Mouse (Mus musculus): ENCODE measurements at regions not wholly inside any gene's neighbourhood (a gene's known extent, or its start where the extent isn't known, plus 50 kb on each side); places are given as distances from the start of the nearest gene placed in this dataset.

GRCm38 (mm10) chr13:31393421-31394215 is 162.3 kb upstream of the Foxq1 start:
- TF ChIP-seq TCF12 (IDR thresholded peaks at IDR 0.05; ENCODE audit: insufficient read depth, poor library complexity, severe bottlenecking) (no peak), REST (IDR thresholded peaks at IDR 0.05; ENCODE audit: insufficient read depth, insufficient read length) (no peak), SRF (IDR thresholded peaks at IDR 0.05; ENCODE audit: control insufficient read depth, insufficient read length, low read depth) (no peak), USF1 (IDR thresholded peaks at IDR 0.05; ENCODE audit: low read depth) (no peak), E2F4 (IDR thresholded peaks at IDR 0.05; ENCODE audit: insufficient read depth) (no peak), MYOD1 (IDR thresholded peaks at IDR 0.05; ENCODE audit: control insufficient read depth in 1 of 3, insufficient read length in 2 of 3, low read depth in 2 of 3) (no peak), MAX (IDR thresholded peaks at IDR 0.05; ENCODE audit: low read depth) (no peak), MYOG (IDR thresholded peaks at IDR 0.05; ENCODE audit: control insufficient read depth in 1 of 3, insufficient read depth in 1 of 3, insufficient read length in 2 of 3, low read depth in 2 of 3) (no peak), TCF3 (IDR thresholded peaks at IDR 0.05; ENCODE audit: insufficient read length, low read depth) (no peak), POLR2AphosphoS2 (IDR thresholded peaks at IDR 0.05; ENCODE audit: insufficient read length, low read depth) (no peak), POLR2A (IDR thresholded peaks at IDR 0.05; ENCODE audit: insufficient read length, low read depth) (no peak), CEBPB (IDR thresholded peaks at IDR 0.05; ENCODE audit: insufficient read depth, poor library complexity, severe bottlenecking) (no peak)
- H3K36me3 ChIP-seq (ENCODE audit: control insufficient read depth, insufficient read depth), result no peaks in the 10 kb centered on the region
- H3ac ChIP-seq (ENCODE audit: control insufficient read depth, insufficient read length), result no peak overlapping the region
- H3K27me3 ChIP-seq (ENCODE audit: control insufficient read depth, insufficient read depth, insufficient read length), result no peaks in the 10 kb centered on the region
- H3K79me2 ChIP-seq (ENCODE audit: control insufficient read depth, insufficient read depth), result no peaks in the 10 kb centered on the region
- H3K4me2 ChIP-seq (ENCODE audit: low read depth), result no peak overlapping the region
- no peak overlapping the region for H3K4me3 ChIP-seq

DNA sequence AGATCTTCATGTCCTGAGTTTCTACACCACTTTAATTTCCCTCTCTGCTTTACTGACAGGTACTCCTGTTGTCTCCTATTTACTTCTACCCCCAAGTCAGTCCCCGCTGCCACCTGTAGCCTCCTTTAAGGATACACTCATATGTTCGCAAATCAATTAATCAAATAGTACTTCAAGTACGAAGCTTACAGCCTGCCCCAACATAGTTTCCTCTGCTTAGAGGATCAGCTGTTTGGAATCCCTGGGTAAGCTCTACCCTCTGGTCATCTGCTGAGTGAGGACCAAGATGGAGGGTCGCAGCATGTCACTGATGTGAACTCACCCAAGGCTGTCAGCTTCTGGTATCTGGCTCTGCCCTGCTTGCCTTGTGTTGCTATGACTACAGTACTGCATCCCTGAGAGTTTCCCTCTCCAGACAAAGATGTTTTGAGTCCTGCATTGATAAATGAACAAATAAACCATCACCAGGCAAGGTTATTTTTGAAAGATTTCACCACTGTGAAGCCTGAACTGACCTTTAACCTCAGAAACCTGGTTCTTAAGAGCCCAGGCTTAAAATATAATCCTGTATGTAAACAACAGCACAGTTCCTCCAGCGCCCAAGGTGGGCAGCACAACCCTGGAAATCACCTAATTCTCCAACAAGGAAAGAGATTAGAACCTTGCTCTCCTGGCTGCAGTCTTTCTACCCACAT is 159.6 kb upstream of the Foxq1 start:
- H3K79me2 ChIP-seq (ENCODE audit: control insufficient read depth, insufficient read depth), result no peaks in the 10 kb centered on the region
- no peaks in the 10 kb centered on the region for H3K27me3 ChIP-seq (ENCODE audit: control insufficient read depth, insufficient read depth, insufficient read length)

DNA sequence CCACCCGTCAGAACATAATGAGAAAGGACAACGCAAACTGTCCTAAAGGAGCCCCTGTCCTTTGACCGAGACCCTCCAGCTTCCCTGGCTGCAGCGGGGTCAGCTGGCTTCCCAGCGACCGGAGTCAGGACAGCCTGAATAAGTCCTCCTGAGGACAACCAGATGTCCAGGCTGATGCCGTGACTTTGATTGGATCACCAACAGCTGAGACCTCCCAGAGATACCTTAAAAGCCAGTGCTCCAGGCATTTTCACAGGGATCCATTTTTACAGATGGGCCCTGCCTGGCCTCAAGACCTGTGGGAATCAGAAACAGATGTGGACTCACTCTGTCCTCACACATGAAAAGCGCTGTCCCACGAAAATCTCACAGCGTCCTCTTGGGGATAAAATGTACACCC is 158.7 kb upstream of the Foxq1 start:
- Histone ChIP-seq H3K4me3 (no peak overlapping the region), H3ac (ENCODE audit: control insufficient read depth, insufficient read length) (no peak overlapping the region), H3K27me3 (ENCODE audit: control insufficient read depth, insufficient read depth, insufficient read length) (no peaks in the 10 kb centered on the region), H3K4me2 (ENCODE audit: low read depth) (no peak overlapping the region), H3K79me2 (ENCODE audit: control insufficient read depth, insufficient read depth) (no peaks in the 10 kb centered on the region), H3K36me3 (ENCODE audit: control insufficient read depth, insufficient read depth) (no peaks in the 10 kb centered on the region)
- no peak for TF ChIP-seq POLR2A (IDR thresholded peaks at IDR 0.05; ENCODE audit: insufficient read length, low read depth)
- TF ChIP-seq MYOG (IDR thresholded peaks at IDR 0.05; ENCODE audit: control insufficient read depth in 1 of 3, insufficient read depth in 1 of 3, insufficient read length in 2 of 3, low read depth in 2 of 3), result no peak
- TF ChIP-seq USF1 (IDR thresholded peaks at IDR 0.05; ENCODE audit: low read depth), result no peak
- TF ChIP-seq POLR2AphosphoS2 (IDR thresholded peaks at IDR 0.05; ENCODE audit: insufficient read length, low read depth), result no peak
- TF ChIP-seq TCF3 (IDR thresholded peaks at IDR 0.05; ENCODE audit: insufficient read length, low read depth), result no peak

More for the DNA sequence above, 159.6 kb upstream of the Foxq1 start:
- Histone ChIP-seq H3ac (ENCODE audit: control insufficient read depth, insufficient read length) (no peak overlapping the region), H3K36me3 (ENCODE audit: control insufficient read depth, insufficient read depth) (no peaks in the 10 kb centered on the region), H3K4me2 (ENCODE audit: low read depth) (no peak overlapping the region), H3K4me3 (no peak overlapping the region)
- TF ChIP-seq TCF3 (IDR thresholded peaks at IDR 0.05; ENCODE audit: insufficient read length, low read depth), result no peak
- TF ChIP-seq CEBPB (IDR thresholded peaks at IDR 0.05; ENCODE audit: insufficient read depth, poor library complexity, severe bottlenecking), result no peak
- TF ChIP-seq POLR2A (IDR thresholded peaks at IDR 0.05; ENCODE audit: insufficient read length, low read depth), result no peak
- no peak for TF ChIP-seq MYOG (IDR thresholded peaks at IDR 0.05; ENCODE audit: control insufficient read depth in 1 of 3, insufficient read depth in 1 of 3, insufficient read length in 2 of 3, low read depth in 2 of 3)
- TF ChIP-seq REST (IDR thresholded peaks at IDR 0.05; ENCODE audit: insufficient read depth, insufficient read length), result no peak
- TF ChIP-seq SRF (IDR thresholded peaks at IDR 0.05; ENCODE audit: control insufficient read depth, insufficient read length, low read depth), result no peak
- TF ChIP-seq MAX (IDR thresholded peaks at IDR 0.05; ENCODE audit: low read depth), result no peak
- TF ChIP-seq TCF12 (IDR thresholded peaks at IDR 0.05; ENCODE audit: insufficient read depth, poor library complexity, severe bottlenecking), result no peak
- TF ChIP-seq USF1 (IDR thresholded peaks at IDR 0.05; ENCODE audit: low read depth), result no peak
- no peak for TF ChIP-seq MYOD1 (IDR thresholded peaks at IDR 0.05; ENCODE audit: control insufficient read depth in 1 of 3, insufficient read length in 2 of 3, low read depth in 2 of 3)
- no peak for TF ChIP-seq POLR2AphosphoS2 (IDR thresholded peaks at IDR 0.05; ENCODE audit: insufficient read length, low read depth)
- TF ChIP-seq E2F4 (IDR thresholded peaks at IDR 0.05; ENCODE audit: insufficient read depth), result no peak

- TF ChIP-seq USF1 (IDR thresholded peaks at IDR 0.05; ENCODE audit: low read depth) (no peak), POLR2AphosphoS2 (IDR thresholded peaks at IDR 0.05; ENCODE audit: insufficient read length, low read depth) (no peak), POLR2A (IDR thresholded peaks at IDR 0.05; ENCODE audit: insufficient read length, low read depth) (no peak), TCF12 (IDR thresholded peaks at IDR 0.05; ENCODE audit: insufficient read depth, poor library complexity, severe bottlenecking) (no peak), MAX (IDR thresholded peaks at IDR 0.05; ENCODE audit: low read depth) (no peak), MYOD1 (IDR thresholded peaks at IDR 0.05; ENCODE audit: control insufficient read depth in 1 of 3, insufficient read length in 2 of 3, low read depth in 2 of 3) (no peak), MYOG (IDR thresholded peaks at IDR 0.05; ENCODE audit: control insufficient read depth in 1 of 3, insufficient read depth in 1 of 3, insufficient read length in 2 of 3, low read depth in 2 of 3) (no peak), E2F4 (IDR thresholded peaks at IDR 0.05; ENCODE audit: insufficient read depth) (no peak), CEBPB (IDR thresholded peaks at IDR 0.05; ENCODE audit: insufficient read depth, poor library complexity, severe bottlenecking) (no peak), TCF3 (IDR thresholded peaks at IDR 0.05; ENCODE audit: insufficient read length, low read depth) (no peak)
- H3K27me3 ChIP-seq (ENCODE audit: control insufficient read depth, insufficient read depth, insufficient read length), result no peaks in the 10 kb centered on the region
- no peak overlapping the region for H3ac ChIP-seq (ENCODE audit: control insufficient read depth, insufficient read length)
- H3K4me3 ChIP-seq, result no peak overlapping the region
- no peak overlapping the region for H3K4me2 ChIP-seq (ENCODE audit: low read depth)
- H3K36me3 ChIP-seq (ENCODE audit: control insufficient read depth, insufficient read depth), result no peaks in the 10 kb centered on the region
- no peaks in the 10 kb centered on the region for H3K79me2 ChIP-seq (ENCODE audit: control insufficient read depth, insufficient read depth)
Observed at GRCm38 (mm10) chr13:31400401-31400800, 155.5 kb upstream of the Foxq1 start.

Data from myocyte (in vitro differentiated cells).